Comparison of ENCODE assay signal across 14 mouse cellular contexts in the genomic region with DNA sequence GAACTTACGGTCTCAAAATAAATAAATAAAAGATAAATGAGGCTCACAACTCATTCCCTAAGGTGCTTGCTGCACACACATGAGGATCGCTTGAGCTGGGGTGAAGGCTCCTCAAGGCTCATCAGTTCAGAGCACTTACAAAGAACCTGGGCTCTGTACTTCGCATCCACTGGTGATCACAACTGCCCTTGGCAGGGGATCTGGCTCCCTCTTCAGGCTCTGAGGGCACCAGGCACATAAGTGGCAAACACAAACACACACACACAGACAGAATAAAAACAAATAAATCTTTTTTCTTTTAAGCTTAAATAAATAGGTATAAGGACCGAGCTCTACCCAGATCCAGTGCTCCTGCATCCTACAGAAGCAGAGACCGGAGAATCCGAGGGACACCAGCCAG. TPM values are rescaled to one million over a fixed set of nuclear protein-coding genes. Genes with fewer than 3 reads are reported as not detected.
DNase-seq lines count a peak whose midpoint lies in the region; ATAC-seq and TF ChIP-seq lines count a peak whose summit lies in the region.
"Had no signal": no experiment of that assay in that cellular context is flagged by ENCODE, and none has a peak within 500 bp of the region (broad histone marks: within the 10 kb centered on the region; RNA-seq: fewer than 3 reads in every experiment).

No protein-coding gene starts in this region.

- H3K4me2 ChIP-seq in liver, embryonic 12.5 days, result no peak overlapping the region
- no peak overlapping the region for H3K4me2 ChIP-seq in hindbrain, embryonic 16.5 days (ENCODE audit: low read length)
- H3K4me2 ChIP-seq: forebrain, embryonic 12.5 days; midbrain, embryonic 12.5 days had no signal

- H3K4me1 ChIP-seq in cerebellum, adult 2 months (ENCODE audit: control insufficient read depth, insufficient read depth, low read length), result no peaks in the 10 kb centered on the region
- no peaks in the 10 kb centered on the region for H3K4me1 ChIP-seq in liver, adult 2 months (ENCODE audit: control insufficient read depth, insufficient read depth, low read length)
- H3K4me1 ChIP-seq in liver, embryonic 12.5 days, result 0 out of 2 replicates have a peak, but pooled peaks cover 3% of the 10 kb centered on the region
- no peaks in the 10 kb centered on the region for H3K4me1 ChIP-seq in bone marrow, adult 2 months (ENCODE audit: control insufficient read depth, insufficient read depth, low read length)
- H3K4me1 ChIP-seq in hindbrain, embryonic 16.5 days (ENCODE audit: control insufficient read depth, insufficient read depth, low read depth, low read length), result no peaks in the 10 kb centered on the region
- H3K4me1 ChIP-seq: forebrain, embryonic 12.5 days; midbrain, embryonic 12.5 days had no signal

- H3K4me3 ChIP-seq in cerebellum, adult 2 months (replicated peaks; ENCODE audit: insufficient read depth, low read depth, low read length), result no peak overlapping the region
- H3K4me3 ChIP-seq in liver, adult 2 months (ENCODE audit: insufficient read depth, low read depth, low read length), result no peak overlapping the region
- H3K4me3 ChIP-seq in liver, embryonic 12.5 days, result no peak overlapping the region
- H3K4me3 ChIP-seq in bone marrow, adult 2 months (replicated peaks; ENCODE audit: control insufficient read depth, low read depth, low read length), result no peak overlapping the region
- H3K4me3 ChIP-seq in hindbrain, embryonic 16.5 days (ENCODE audit: low read length), result no peak overlapping the region
- H3K4me3 ChIP-seq: forebrain, embryonic 12.5 days; midbrain, embryonic 12.5 days had no signal

- peaks cover 27% of the 10 kb centered on the region for H3K36me3 ChIP-seq in liver, adult 2 months (ENCODE audit: control insufficient read depth, insufficient read depth, low read length)
- peaks cover 73% of the 10 kb centered on the region for H3K36me3 ChIP-seq in liver, embryonic 12.5 days
- H3K36me3 ChIP-seq in hindbrain, embryonic 16.5 days (ENCODE audit: control insufficient read depth, insufficient read depth, low read length), result no peaks in the 10 kb centered on the region; the same call in none of the 2 replicates

- no peaks in the 10 kb centered on the region for H3K9me3 ChIP-seq in liver, embryonic 12.5 days (replicated peaks)
- H3K9me3 ChIP-seq in hindbrain, embryonic 16.5 days (ENCODE audit: control insufficient read depth, low read length), result no peaks in the 10 kb centered on the region
- H3K9me3 ChIP-seq: forebrain, embryonic 12.5 days; midbrain, embryonic 12.5 days had no signal

- H3K27ac ChIP-seq in cerebellum, adult 2 months (ENCODE audit: insufficient read depth, low read length), result no peak overlapping the region
- no peak overlapping the region for H3K27ac ChIP-seq in liver, adult 2 months (replicated peaks; ENCODE audit: insufficient read depth, low read depth, low read length)
- H3K27ac ChIP-seq in liver, embryonic 12.5 days, result no peak overlapping the region
- no peak overlapping the region for H3K27ac ChIP-seq in bone marrow, adult 2 months (ENCODE audit: control insufficient read depth, insufficient read depth, low read depth, low read length, poor library complexity)
- H3K27ac ChIP-seq in hindbrain, embryonic 16.5 days (ENCODE audit: low read depth, low read length), result no peak overlapping the region
- H3K27ac ChIP-seq: forebrain, embryonic 12.5 days; midbrain, embryonic 12.5 days had no signal

- no peak for DNase-seq in cerebellum, adult 2 months
- no peak for DNase-seq in cerebellum, postnatal 14 days
- DNase-seq in liver, adult 2 months (ENCODE audit: extremely low read depth, low read depth, low spot score), result no peak
- DNase-seq in 3T3-L1 (ENCODE audit: low read depth, low spot score), result peak; percentile 50
- DNase-seq in right cerebral cortex, postnatal 36 days (ENCODE audit: low spot score in 2 of 2), result no peak
- DNase-seq: adrenal gland, postnatal 25 days; B cell, adult 2 months; cerebellum, adult 18-20 months; gastrocnemius, postnatal 10 days had no signal

- WGBS in cerebellum, adult 2 months, result 89% methylated on average over 6 of the region's 6 CpGs
- WGBS in liver, adult 2 months, result 93% methylated on average over 6 of the region's 6 CpGs
- 88% methylated on average over 6 of the region's 6 CpGs for WGBS in liver, embryonic 12.5 days (ENCODE audit: insufficient replicate concordance)
- 87% methylated on average over 6 of the region's 6 CpGs for WGBS in bone marrow, adult 2 months
- 87% methylated on average over 6 of the region's 6 CpGs for WGBS in hindbrain, embryonic 16.5 days

- peak; percentile 38; the same call in 1 of the 2 replicates for TF ChIP-seq CTCF in cerebellum, adult 2 months (IDR thresholded peaks at IDR 0.05; ENCODE audit: borderline replicate concordance, insufficient read depth, low read depth, low read length)
- TF ChIP-seq CTCF in liver, adult 2 months (IDR thresholded peaks at IDR 0.05; ENCODE audit: low read depth, low read length), result peak; percentile 55
- peak; percentile 60 for TF ChIP-seq CTCF in bone marrow, adult 2 months (IDR thresholded peaks at IDR 0.05; ENCODE audit: control insufficient read depth, insufficient read depth, low read length)

- H3K79me2 ChIP-seq in liver, adult 2 months (ENCODE audit: control insufficient read depth, insufficient read depth, low read length), result no peaks in the 10 kb centered on the region

- H3K9ac ChIP-seq in liver, adult 2 months (ENCODE audit: low read depth, low read length), result no peak overlapping the region
- no peak overlapping the region for H3K9ac ChIP-seq in liver, embryonic 12.5 days
- H3K9ac ChIP-seq in hindbrain, embryonic 16.5 days (ENCODE audit: low read depth, low read length), result no peak overlapping the region
- H3K9ac ChIP-seq: forebrain, embryonic 12.5 days; midbrain, embryonic 12.5 days had no signal

- no peaks in the 10 kb centered on the region for H3K27me3 ChIP-seq in cerebellum, adult 2 months (ENCODE audit: control insufficient read depth, insufficient read depth, low read length)
- no peaks in the 10 kb centered on the region for H3K27me3 ChIP-seq in liver, adult 2 months (ENCODE audit: control insufficient read depth, insufficient read depth, low read length)
- H3K27me3 ChIP-seq in liver, embryonic 12.5 days (replicated peaks), result no peaks in the 10 kb centered on the region
- no peaks in the 10 kb centered on the region for H3K27me3 ChIP-seq in hindbrain, embryonic 16.5 days (replicated peaks; ENCODE audit: control insufficient read depth, insufficient read depth, low read length)
- H3K27me3 ChIP-seq: forebrain, embryonic 12.5 days; midbrain, embryonic 12.5 days had no signal

- ATAC-seq in liver, embryonic 12.5 days, result no peak
- no peak for ATAC-seq in hindbrain, embryonic 16.5 days

- no peak for TF ChIP-seq POLR2A in cerebellum, adult 2 months (IDR thresholded peaks at IDR 0.05; ENCODE audit: borderline replicate concordance, insufficient read depth, low read length)
- TF ChIP-seq POLR2A in liver, adult 2 months (IDR thresholded peaks at IDR 0.05; ENCODE audit: extremely low read depth, insufficient read depth, low read length), result no peak
- TF ChIP-seq POLR2A in bone marrow, adult 2 months (IDR thresholded peaks at IDR 0.05; ENCODE audit: borderline replicate concordance, control insufficient read depth, low read depth, low read length), result no peak

RNA-seq across cellular contexts. Expression of a gene that starts 8.1 kb away (rescaled TPM):
- polyA plus RNA-seq in cerebellum, adult 2 months (2012; rRNA removed), result 245 and 250 TPM in 2 replicates
- 139 and 152 TPM in 2 replicates for total RNA-seq in liver, adult 2 months (2014; rRNA removed)
- 247 and 252 TPM in 2 replicates for polyA plus RNA-seq in liver, adult 2 months (2012; rRNA removed)
- 302 and 311 TPM in 2 replicates for polyA plus RNA-seq in liver, embryonic 12.5 days (2016; fragmentation: Nextera tagmentation; extraction: Ambion mirVana)
- 109 and 111 TPM in 2 replicates for polyA plus RNA-seq in bone marrow, adult 2 months (2011; ENCODE audit: insufficient read depth, insufficient read length, low replicate concordance, missing spikeins)
- polyA plus RNA-seq in hindbrain, embryonic 16.5 days (2015; fragmentation: Nextera tagmentation; extraction: Ambion mirVana), result 393 and 432 TPM in 2 replicates

RNA-seq across cellular contexts. Expression of a gene that starts 8.3 kb away (rescaled TPM):
- 67.5 and 71.7 TPM in 2 replicates for polyA plus RNA-seq in cerebellum, adult 2 months (2012; rRNA removed)
- total RNA-seq in liver, adult 2 months (2014; rRNA removed), result 71.1 and 75.1 TPM in 2 replicates
- polyA plus RNA-seq in liver, adult 2 months (2012; rRNA removed), result 67.4 and 71.5 TPM in 2 replicates
- polyA plus RNA-seq in liver, embryonic 12.5 days (2016; fragmentation: Nextera tagmentation; extraction: Ambion mirVana), result 70.7 and 72.0 TPM in 2 replicates
- polyA plus RNA-seq in bone marrow, adult 2 months (2011; ENCODE audit: insufficient read depth, insufficient read length, low replicate concordance, missing spikeins), result 13.1 and 24.7 TPM in 2 replicates
- polyA plus RNA-seq in hindbrain, embryonic 16.5 days (2015; fragmentation: Nextera tagmentation; extraction: Ambion mirVana), result 37.7 and 39.9 TPM in 2 replicates

RNA-seq across cellular contexts. Expression of a gene that starts 8.8 kb away (rescaled TPM):
- 4.0 and 5.7 TPM in 2 replicates for polyA plus RNA-seq in cerebellum, adult 2 months (2012; rRNA removed)
- 1.6 and 1.9 TPM in 2 replicates for total RNA-seq in liver, adult 2 months (2014; rRNA removed)
- polyA plus RNA-seq in liver, adult 2 months (2012; rRNA removed), result 0.70 and 1.1 TPM in 2 replicates
- polyA plus RNA-seq in liver, embryonic 12.5 days (2016; fragmentation: Nextera tagmentation; extraction: Ambion mirVana), result 11.1 and 11.6 TPM in 2 replicates
- polyA plus RNA-seq in bone marrow, adult 2 months (2011; ENCODE audit: insufficient read depth, insufficient read length, low replicate concordance, missing spikeins), result 5.8 and 24.5 TPM in 2 replicates
- polyA plus RNA-seq in hindbrain, embryonic 16.5 days (2015; fragmentation: Nextera tagmentation; extraction: Ambion mirVana), result 15.5 and 19.5 TPM in 2 replicates

RNA-seq across cellular contexts. Expression of a gene that starts 23.9 kb away (rescaled TPM):
- 9.2 and 12.6 TPM in 2 replicates for polyA plus RNA-seq in cerebellum, adult 2 months (2012; rRNA removed)
- 3.9 and 5.1 TPM in 2 replicates for total RNA-seq in liver, adult 2 months (2014; rRNA removed)
- polyA plus RNA-seq in liver, adult 2 months (2012; rRNA removed), result 4.0 and 4.2 TPM in 2 replicates
- 15.5 and 17.2 TPM in 2 replicates for polyA plus RNA-seq in liver, embryonic 12.5 days (2016; fragmentation: Nextera tagmentation; extraction: Ambion mirVana)
- 5.8 and 6.2 TPM in 2 replicates for polyA plus RNA-seq in bone marrow, adult 2 months (2011; ENCODE audit: insufficient read depth, insufficient read length, low replicate concordance, missing spikeins)
- polyA plus RNA-seq in hindbrain, embryonic 16.5 days (2015; fragmentation: Nextera tagmentation; extraction: Ambion mirVana), result 19.3 and 27.6 TPM in 2 replicates

RNA-seq across cellular contexts. Expression of a gene that starts 23.9 kb away (rescaled TPM):
- 50.9 and 54.3 TPM in 2 replicates for polyA plus RNA-seq in cerebellum, adult 2 months (2012; rRNA removed)
- 18.3 and 21.9 TPM in 2 replicates for total RNA-seq in liver, adult 2 months (2014; rRNA removed)
- polyA plus RNA-seq in liver, adult 2 months (2012; rRNA removed), result 30.9 and 32.3 TPM in 2 replicates
- 36.2 and 37.6 TPM in 2 replicates for polyA plus RNA-seq in liver, embryonic 12.5 days (2016; fragmentation: Nextera tagmentation; extraction: Ambion mirVana)
- polyA plus RNA-seq in bone marrow, adult 2 months (2011; ENCODE audit: insufficient read depth, insufficient read length, low replicate concordance, missing spikeins), result 3.9 and 10.5 TPM in 2 replicates
- polyA plus RNA-seq in hindbrain, embryonic 16.5 days (2015; fragmentation: Nextera tagmentation; extraction: Ambion mirVana), result 27.8 and 28.3 TPM in 2 replicates
